Mouse (Mus musculus) ovary, postnatal 10 days (tissue): ENCODE measurements around the gene Slc8a2.

Source experiments
- DNase-seq: peaks from one replicate; pipeline ENCODE4 v3.0.0; 2022; ENCODE audit warnings: low spot score

Slc8a2 gene

GRCm38 (mm10) chr7:16129421-16129845 lies at the start of gene Slc8a2:
Gene Slc8a2, plus strand, starts transcription at chr7:16129826.
- DNase-seq = peak; percentile 15

- DNase-seq = no peak
Observed at GRCm38 (mm10) chr7:16079947-16080346, 49.7 kb upstream of the Slc8a2 start.

- no peak for DNase-seq
Observed at GRCm38 (mm10) chr7:16080581-16080980, 49.0 kb upstream of the Slc8a2 start.

- no peak for DNase-seq
Observed at GRCm38 (mm10) chr7:16083361-16083760, 46.3 kb upstream of the Slc8a2 start.

GRCm38 (mm10) chr7:16087587-16087986 lies 42.0 kb upstream of the Slc8a2 start:
- DNase-seq = no peak

- DNase-seq = no peak
Observed at GRCm38 (mm10) chr7:16094592-16094991, 35.0 kb upstream of the Slc8a2 start.

GRCm38 (mm10) chr7:16098021-16099017 lies 31.3 kb upstream of the Slc8a2 start, which contains the start of gene Napa:
Gene Napa, plus strand, starts transcription at chr7:16098458.
- DNase-seq = peak; percentile 83

GRCm38 (mm10) chr7:16099901-16100300 lies 29.7 kb upstream of the Slc8a2 start:
- no peak for DNase-seq

- no peak for DNase-seq
Observed at GRCm38 (mm10) chr7:16101081-16101480, 28.5 kb upstream of the Slc8a2 start.

- DNase-seq = no peak
Observed at GRCm38 (mm10) chr7:16101726-16102475, 27.7 kb upstream of the Slc8a2 start.

- no peak for DNase-seq
Observed at GRCm38 (mm10) chr7:16102686-16103226, 26.9 kb upstream of the Slc8a2 start.

- no peak for DNase-seq
Observed at GRCm38 (mm10) chr7:16103760-16104159, 25.9 kb upstream of the Slc8a2 start.

GRCm38 (mm10) chr7:16104611-16105388 lies 24.8 kb upstream of the Slc8a2 start:
- no peak for DNase-seq

- no peak for DNase-seq
Observed at GRCm38 (mm10) chr7:16108886-16109542, 20.6 kb upstream of the Slc8a2 start.

- DNase-seq = no peak
Observed at GRCm38 (mm10) chr7:16110158-16110557, 19.5 kb upstream of the Slc8a2 start.

- DNase-seq = no peak
Observed at GRCm38 (mm10) chr7:16111284-16112090, 18.1 kb upstream of the Slc8a2 start.

GRCm38 (mm10) chr7:16116418-16116817 lies 13.2 kb upstream of the Slc8a2 start:
- no peak for DNase-seq

- DNase-seq = no peak
Observed at GRCm38 (mm10) chr7:16117100-16117499, 12.5 kb upstream of the Slc8a2 start.

- peak; percentile 95 for DNase-seq
Observed at GRCm38 (mm10) chr7:16119569-16120261, 9.9 kb upstream of the Slc8a2 start, which contains the start of gene Kptn. Gene Kptn, plus strand, starts transcription at chr7:16119895.

GRCm38 (mm10) chr7:16120262-16120600 lies 9.4 kb upstream of the Slc8a2 start:
- DNase-seq = no peak
